Mouse (Mus musculus) midbrain, embryonic 11.5 days (tissue): ENCODE measurements around the gene Lbx2. TPM values are rescaled to one million over a fixed set of nuclear protein-coding genes. Genes with fewer than 3 reads are reported as not detected.

Source experiments
- ATAC-seq: fragments of 200-750 bp; cut with Nextera tagmentation; 2 replicates; pipeline ENCODE4 v1.8.0; 2017; ENCODE audit warnings: moderate TSS enrichment, moderate library complexity; ENCODE audit not compliant: low FRiP score
- DNase-seq: peaks from one replicate; pipeline ENCODE4 v3.0.0; 2015; ENCODE audit warnings: low spot score; ENCODE audit errors: missing footprints
- H3K27ac ChIP-seq: fragments of 300-500 bp; sonication (generic); 2 replicates; pipeline ENCODE4 v1.5.1; 2014; ENCODE audit warnings: low read depth, low read length
- H3K27me3 ChIP-seq: fragments of 300-500 bp; sonication (generic); 2 replicates; pipeline ENCODE4 v1.6.1; 2014; ENCODE audit warnings: mild to moderate bottlenecking, low read length, moderate library complexity, mixed read lengths; ENCODE audit not compliant: control insufficient read depth, insufficient read depth
- H3K36me3 ChIP-seq: fragments of 300-500 bp; sonication (generic); 2 replicates; pipeline ENCODE4 v1.6.1; 2014; ENCODE audit warnings: mild to moderate bottlenecking, low read length, moderate library complexity, mixed read lengths; ENCODE audit not compliant: control insufficient read depth, insufficient read depth
- H3K4me1 ChIP-seq: fragments of 300-500 bp; sonication (generic); 2 replicates; pipeline ENCODE4 v1.6.1; 2014; ENCODE audit warnings: low read length; ENCODE audit not compliant: control insufficient read depth, insufficient read depth
- H3K4me2 ChIP-seq: fragments of 300-500 bp; sonication (generic); 2 replicates; pipeline ENCODE4 v1.6.1; 2014; ENCODE audit warnings: mild to moderate bottlenecking, moderate library complexity
- H3K4me3 ChIP-seq: fragments of 300-500 bp; sonication (generic); 2 replicates; pipeline ENCODE4 v1.5.1; 2014; ENCODE audit warnings: low read depth, low read length
- H3K9ac ChIP-seq: fragments of 300-500 bp; sonication (generic); 2 replicates; pipeline ENCODE4 v1.6.1; 2014; ENCODE audit warnings: low read length
- H3K9me3 ChIP-seq: fragments of 300-500 bp; sonication (generic); 2 replicates; pipeline ENCODE4 v1.6.1; 2016; ENCODE audit warnings: low read length; ENCODE audit not compliant: control insufficient read depth
- WGBS: fragments of 180-500 bp; shearing (Covaris S2); extraction: QIAGEN DNeasy Blood & Tissue Kit; methylation state at CpG from one replicate; pipeline ENCODE4 v1.1.7; 2014; 5-methylcytosine and 5-hydroxymethylcytosine counted together
- microRNA counts: library from miRNA; unstranded; fragments of <30 nt; microRNA quantifications from one replicate; lab custom pipeline; 2015
- microRNA-seq: library from miRNA; unstranded; fragments of <30 nt; microRNA quantifications from one replicate; pipeline ENCODE4, GENCODE M21; 2017
- polyA plus RNA-seq: library from polyadenylated mRNA; unstranded; fragments of >200 nt; fragmentation: Nextera tagmentation; extraction: Ambion mirVana; gene quantifications from 2 replicates; pipeline ENCODE4 v1.2.1, GENCODE M21; 2014

The Lbx2 gene
- polyA plus RNA-seq, 1 experiment from 2014 or later: 0.44 TPM

- no peak for ATAC-seq
- H3K4me2 ChIP-seq: peak within 1 kb of the TSS; percentile 86
- peaks cover 7% of the 10 kb centered on the region for H3K27me3 ChIP-seq
- no peaks in the 10 kb centered on the region for H3K9me3 ChIP-seq
- WGBS: 53% methylated on average over 7 of the region's 7 CpGs
- H3K4me1 ChIP-seq: peaks cover 36% of the 10 kb centered on the region
- no peak for DNase-seq
- H3K4me3 ChIP-seq: peak within 1 kb of the TSS; percentile 26
- H3K9ac ChIP-seq: peak within 1 kb of the TSS; percentile 97
- no peaks in the 10 kb centered on the region for H3K36me3 ChIP-seq
- peak within 1 kb of the TSS; percentile 99; the same call in 1 of the 2 replicates for H3K27ac ChIP-seq
These were observed 48.9 kb downstream of the Lbx2 start, which contains the start of gene Rtkn for GRCm38 (mm10) chr6:83134951-83135513. Gene Rtkn, plus strand, starts transcription at chr6:83135463.

- peak; percentile 89 for DNase-seq
- H3K4me1 ChIP-seq: peaks cover 36% of the 10 kb centered on the region
- peak overlapping the region; percentile 26 for H3K4me3 ChIP-seq
- no peaks in the 10 kb centered on the region for H3K36me3 ChIP-seq
- H3K27me3 ChIP-seq: peaks cover 7% of the 10 kb centered on the region
- peak overlapping the region; percentile 86 for H3K4me2 ChIP-seq
- ATAC-seq: no peak
- peak overlapping the region; percentile 97 for H3K9ac ChIP-seq
- 2% methylated on average over 37 of the region's 37 CpGs for WGBS
- H3K27ac ChIP-seq: no peak overlapping the region
- H3K9me3 ChIP-seq: no peaks in the 10 kb centered on the region
These were observed 49.5 kb downstream of the Lbx2 start for GRCm38 (mm10) chr6:83135571-83136161.

- Histone ChIP-seq H3K27ac (peak overlapping the region; percentile 99), H3K27me3 (peaks cover 7% of the 10 kb centered on the region), H3K4me1 (peaks cover 36% of the 10 kb centered on the region), H3K4me3 (peak overlapping the region; percentile 51), H3K9ac (peak overlapping the region; percentile 97), H3K4me2 (peak overlapping the region; percentile 86), H3K36me3 (no peaks in the 10 kb centered on the region), H3K9me3 (no peaks in the 10 kb centered on the region)
- DNase-seq (peak; percentile 91), ATAC-seq (peak; percentile 6)
- WGBS: 7% methylated on average over 5 of the region's 5 CpGs
These were observed 50.2 kb downstream of the Lbx2 start for GRCm38 (mm10) chr6:83136291-83136880.

GRCm38 (mm10) chr6:83136881-83137575 lies 50.9 kb downstream of the Lbx2 start:
- peak overlapping the region; percentile 99 for H3K27ac ChIP-seq
- peak overlapping the region; percentile 86 for H3K4me2 ChIP-seq
- peak overlapping the region; percentile 51 for H3K4me3 ChIP-seq
- peaks cover 7% of the 10 kb centered on the region for H3K27me3 ChIP-seq
- ATAC-seq (peak; percentile 82), DNase-seq (peak; percentile 98)
- WGBS: under 1% methylated on average over 25 of the region's 26 CpGs
- H3K9ac ChIP-seq: peak overlapping the region; percentile 97
- H3K9me3 ChIP-seq: no peaks in the 10 kb centered on the region
- peaks cover 41% of the 10 kb centered on the region for H3K4me1 ChIP-seq
- no peaks in the 10 kb centered on the region for H3K36me3 ChIP-seq

DNA sequence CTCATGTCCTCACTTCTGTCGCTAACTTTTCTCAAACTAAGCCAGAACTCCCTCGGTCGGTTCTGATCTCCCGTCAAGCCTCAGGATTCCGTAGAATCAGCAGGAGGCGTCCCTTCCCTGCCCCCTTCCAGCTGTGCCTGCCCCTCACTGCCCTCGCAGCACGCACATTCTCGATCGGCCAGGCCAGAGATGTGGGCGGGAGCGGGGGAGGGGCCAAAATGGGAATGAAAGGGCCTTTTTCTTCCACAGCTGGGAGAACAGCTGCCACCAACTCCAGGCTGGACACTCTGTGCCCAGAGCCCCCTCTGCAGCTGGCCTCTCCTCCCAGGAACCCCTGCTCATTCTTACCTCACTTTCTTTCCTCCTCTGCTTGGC lies 51.4 kb downstream of the Lbx2 start:
- no peaks in the 10 kb centered on the region for H3K9me3 ChIP-seq
- no peaks in the 10 kb centered on the region for H3K36me3 ChIP-seq
- H3K4me3 ChIP-seq: peak overlapping the region; percentile 51
- peak overlapping the region; percentile 99 for H3K27ac ChIP-seq
- H3K4me1 ChIP-seq: peaks cover 46% of the 10 kb centered on the region
- peak; percentile 78 for ATAC-seq
- H3K4me2 ChIP-seq: peak overlapping the region; percentile 86
- under 1% methylated on average over 12 of the region's 12 CpGs for WGBS
- peaks cover 7% of the 10 kb centered on the region for H3K27me3 ChIP-seq
- peak overlapping the region; percentile 97 for H3K9ac ChIP-seq
- DNase-seq: peak; percentile 99

MicroRNA genes within 50 kb of the gene (microRNA counts, 519-probe panel; counts per million panel counts)
- not detected for microRNA mmu-miR-3470a+mmu-miR-3470b (lab: Ali Mortazavi, UCI)

Small RNA genes within 50 kb of the gene (microRNA-seq; reads per million reads assigned to microRNA genes)
- gene Mir3470a (not detected), gene Mir7040 (not detected)

Other genes starting within 250 kb of the Lbx2 start
- gene Sema4f, start 146.6 kb upstream of the Lbx2 start, polyA plus RNA-seq: 0.91 and 1.1 TPM in 2 replicates
- 0.18 TPM in 1 of 2 replicates, not detected in the other for gene M1ap, start 139.5 kb upstream of the Lbx2 start, polyA plus RNA-seq
- 4.0 and 5.2 TPM in 2 replicates for gene Dok1, start 52.9 kb upstream of the Lbx2 start, polyA plus RNA-seq
- gene Loxl3, start 52.2 kb upstream of the Lbx2 start, polyA plus RNA-seq: 6.6 and 6.8 TPM in 2 replicates
- gene Aup1, start 31.8 kb upstream of the Lbx2 start, polyA plus RNA-seq: 109 and 111 TPM in 2 replicates
- 28.2 and 30.0 TPM in 2 replicates for gene Htra2, start 31.1 kb upstream of the Lbx2 start, polyA plus RNA-seq
- 0.43 and 0.68 TPM in 2 replicates for gene Dqx1, start 28.5 kb upstream of the Lbx2 start, polyA plus RNA-seq
- gene Tlx2, start 16.1 kb upstream of the Lbx2 start, polyA plus RNA-seq: not detected in 2 replicates
- 31.5 and 35.5 TPM in 2 replicates for gene Pcgf1, start 8.5 kb upstream of the Lbx2 start, polyA plus RNA-seq
- 0.83 and 1.00 TPM in 2 replicates for gene Ccdc142, start 15.2 kb downstream of the Lbx2 start, polyA plus RNA-seq
- gene Gm42688, start 15.2 kb downstream of the Lbx2 start, polyA plus RNA-seq: 1.2 and 2.3 TPM in 2 replicates
- 120 and 130 TPM in 2 replicates for gene Mrpl53, start 22.7 kb downstream of the Lbx2 start, polyA plus RNA-seq
- gene Mogs, start 29.1 kb downstream of the Lbx2 start, polyA plus RNA-seq: 21.6 and 23.4 TPM in 2 replicates
- 134 and 153 TPM in 2 replicates for gene Wbp1, start 35.2 kb downstream of the Lbx2 start, polyA plus RNA-seq
- 18.8 and 19.4 TPM in 2 replicates for gene Ino80b, start 39.1 kb downstream of the Lbx2 start, polyA plus RNA-seq
- gene Rtkn, start 49.1 kb downstream of the Lbx2 start, polyA plus RNA-seq: 13.6 and 16.6 TPM in 2 replicates
- gene Wdr54, start 70.0 kb downstream of the Lbx2 start, polyA plus RNA-seq: 11.1 and 13.7 TPM in 2 replicates
- 1.7 TPM in 2 replicates for gene 1700003E16Rik, start 70.0 kb downstream of the Lbx2 start, polyA plus RNA-seq
- gene Dctn1, start 79.6 kb downstream of the Lbx2 start, polyA plus RNA-seq: 80.2 and 81.7 TPM in 2 replicates
- gene Slc4a5, start 133.5 kb downstream of the Lbx2 start, polyA plus RNA-seq: 0.52 and 0.68 TPM in 2 replicates
- gene Mthfd2, start 239.5 kb downstream of the Lbx2 start, polyA plus RNA-seq: 48.0 and 51.6 TPM in 2 replicates
- gene Mob1a, start 239.6 kb downstream of the Lbx2 start, polyA plus RNA-seq: 73.7 and 82.0 TPM in 2 replicates